Mouse (Mus musculus): Measurements from ENCODE around the gene Rbms2.
"Not testable (repeated sequence)": the region's sequence is repeated elsewhere in the genome, so short reads cannot be mapped to it uniquely, and the experiment has no call there.

Rbms2 gene

GRCm38 (mm10) chr10:128179989-128180388, at the start of gene Rbms2:
Rbms2 (minus strand) TSS chr10:128180297.
- peak; percentile 30 to 43 for DNase-seq

- no peak for DNase-seq
Measured at GRCm38 (mm10) chr10:128228009-128228408, 47.9 kb upstream of the Rbms2 start.

GRCm38 (mm10) chr10:128227592-128227991, 47.5 kb upstream of the Rbms2 start:
- no peak for DNase-seq

- DNase-seq: no peak
Measured at GRCm38 (mm10) chr10:128225538-128225937, 45.4 kb upstream of the Rbms2 start, which contains the start of gene Mip. Mip (plus strand) TSS chr10:128225838.

GRCm38 (mm10) chr10:128225064-128225463, 45.0 kb upstream of the Rbms2 start:
- no peak for DNase-seq

- DNase-seq: no peak
Measured at GRCm38 (mm10) chr10:128221533-128222286, 41.6 kb upstream of the Rbms2 start.

GRCm38 (mm10) chr10:128218387-128219117, 38.5 kb upstream of the Rbms2 start:
- no peak for DNase-seq

GRCm38 (mm10) chr10:128214981-128215380, 34.9 kb upstream of the Rbms2 start:
- no peak for DNase-seq

- DNase-seq: not testable (repeated sequence)
Measured at GRCm38 (mm10) chr10:128214112-128214511, 34.0 kb upstream of the Rbms2 start.

GRCm38 (mm10) chr10:128212871-128213323, 32.8 kb upstream of the Rbms2 start:
- DNase-seq: peak; percentile 68 to 80

- DNase-seq: no peak
Measured at GRCm38 (mm10) chr10:128212148-128212547, 32.1 kb upstream of the Rbms2 start.

GRCm38 (mm10) chr10:128211390-128212108, 31.5 kb upstream of the Rbms2 start, which contains the start of gene Spryd4:
Spryd4 (minus strand) TSS chr10:128211807.
- peak; percentile 83 to 94 for DNase-seq

GRCm38 (mm10) chr10:128210954-128211353, 30.9 kb upstream of the Rbms2 start:
- peak in 1 of 2 experiments; percentile 11 for DNase-seq

- no peak for DNase-seq
Measured at GRCm38 (mm10) chr10:128210131-128210530, 30.0 kb upstream of the Rbms2 start.

- no peak for DNase-seq
Measured at GRCm38 (mm10) chr10:128209311-128210009, 29.4 kb upstream of the Rbms2 start.

GRCm38 (mm10) chr10:128208326-128208725, 28.2 kb upstream of the Rbms2 start:
- no peak for DNase-seq

GRCm38 (mm10) chr10:128204941-128205340, 24.8 kb upstream of the Rbms2 start:
- DNase-seq: no peak

- DNase-seq: no peak
Measured at GRCm38 (mm10) chr10:128201856-128202255, 21.8 kb upstream of the Rbms2 start.

- no peak for DNase-seq
Measured at GRCm38 (mm10) chr10:128194551-128195461, 14.7 kb upstream of the Rbms2 start.

GRCm38 (mm10) chr10:128194024-128194550, 14.0 kb upstream of the Rbms2 start, which contains the start of gene Gls2:
Gls2 (plus strand) TSS chr10:128194457.
- peak; percentile 95 to 97 for DNase-seq

GRCm38 (mm10) chr10:128193113-128193512, 13.0 kb upstream of the Rbms2 start:
- DNase-seq: no peak
